Mouse (Mus musculus): ENCODE measurements around the gene Igf1r.

Igf1r gene

GRCm38 (mm10) chr7:68009635-68010034 is 57.0 kb downstream of the Igf1r start:
- no peak for DNase-seq (ENCODE audit: low spot score in 2 of 2)

GRCm38 (mm10) chr7:68010168-68010567 is 57.5 kb downstream of the Igf1r start:
- no peak for DNase-seq (ENCODE audit: low spot score in 2 of 2)

DNA sequence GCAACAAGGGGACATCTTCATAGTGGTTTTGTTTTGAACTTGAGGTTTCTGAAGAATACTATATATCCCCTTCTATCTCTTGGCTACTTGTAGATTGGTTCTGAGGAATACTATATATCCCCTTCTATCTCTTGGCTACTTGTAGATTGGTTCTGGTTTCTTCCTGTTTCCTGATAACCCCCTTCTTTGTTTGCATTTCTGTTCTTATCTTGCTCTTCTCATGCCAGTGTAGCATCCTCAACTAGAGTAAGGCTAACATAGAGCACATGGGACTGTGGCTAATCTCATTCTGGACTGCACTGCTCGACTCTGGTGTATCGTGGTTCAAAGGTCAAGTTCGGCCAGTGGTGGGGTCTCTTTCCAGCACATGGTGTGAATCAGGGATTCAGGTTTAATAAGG is 58.2 kb downstream of the Igf1r start:
- no peak for DNase-seq (ENCODE audit: low spot score in 2 of 2)

GRCm38 (mm10) chr7:68011385-68012122 is 58.9 kb downstream of the Igf1r start:
- no peak for DNase-seq (ENCODE audit: low spot score in 2 of 2)

DNA sequence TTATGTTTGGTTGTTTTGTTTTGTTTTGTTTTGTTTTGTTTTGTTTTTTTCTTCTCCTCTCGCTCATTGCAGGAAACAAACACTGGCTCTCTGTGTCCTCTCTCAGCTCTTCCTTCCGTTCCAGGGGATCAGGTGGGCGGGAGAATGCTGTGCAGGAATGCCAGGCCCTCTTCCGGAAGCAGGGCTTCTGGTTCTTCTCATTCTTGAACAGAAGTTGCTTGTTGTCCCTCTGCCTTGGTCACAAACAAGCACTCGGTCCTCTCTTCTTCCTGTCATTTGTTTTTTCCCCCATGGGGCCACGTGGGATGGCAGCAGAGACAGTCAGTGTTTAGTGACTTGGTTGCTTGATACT is 59.5 kb downstream of the Igf1r start:
- DNase-seq (ENCODE audit: low spot score in 2 of 2) = no peak

GRCm38 (mm10) chr7:68014495-68014894 is 61.9 kb downstream of the Igf1r start:
- no peak for DNase-seq (ENCODE audit: low spot score in 2 of 2)

DNA sequence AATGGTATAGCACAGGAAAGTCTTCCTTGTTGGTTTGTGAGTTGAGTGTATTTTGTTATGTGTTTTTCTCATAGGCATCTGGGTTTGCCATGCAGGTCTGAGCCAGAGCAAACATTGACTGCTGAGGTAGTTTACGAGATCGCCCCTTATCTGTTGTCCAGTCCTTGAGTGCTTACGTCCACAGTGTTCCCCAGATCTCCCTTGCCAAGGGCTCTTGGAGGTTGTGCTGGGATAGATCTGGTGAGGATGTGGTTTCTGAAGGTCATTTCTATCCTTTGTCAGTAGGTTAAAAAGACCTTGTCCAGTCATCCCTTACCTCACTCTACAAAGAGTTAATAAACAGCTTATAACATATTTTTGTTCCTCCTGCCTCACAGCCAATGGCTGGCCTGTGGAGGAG is 62.8 kb downstream of the Igf1r start:
- DNase-seq (ENCODE audit: low spot score in 2 of 2) = no peak

DNA sequence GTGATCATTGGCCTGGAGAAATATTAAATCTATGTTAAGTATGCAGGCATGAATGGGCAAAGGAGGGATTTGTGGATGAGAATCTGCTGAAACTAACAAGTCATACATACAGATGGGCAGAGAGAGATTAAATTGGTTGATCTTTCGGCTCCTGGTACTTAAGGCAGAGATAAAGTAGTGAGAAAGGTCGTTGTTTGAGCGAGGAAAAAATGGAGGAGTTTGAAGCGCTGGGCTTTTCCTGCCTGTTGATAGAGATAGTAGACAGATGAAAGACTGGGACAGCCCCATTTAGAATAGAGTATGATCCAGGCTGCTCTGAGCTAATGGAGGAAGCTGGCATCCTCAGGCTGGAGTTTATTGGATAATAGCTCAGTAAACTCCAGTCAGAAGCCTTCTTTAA is 65.4 kb downstream of the Igf1r start:
- DNase-seq (ENCODE audit: low spot score in 2 of 2) = no peak

DNA sequence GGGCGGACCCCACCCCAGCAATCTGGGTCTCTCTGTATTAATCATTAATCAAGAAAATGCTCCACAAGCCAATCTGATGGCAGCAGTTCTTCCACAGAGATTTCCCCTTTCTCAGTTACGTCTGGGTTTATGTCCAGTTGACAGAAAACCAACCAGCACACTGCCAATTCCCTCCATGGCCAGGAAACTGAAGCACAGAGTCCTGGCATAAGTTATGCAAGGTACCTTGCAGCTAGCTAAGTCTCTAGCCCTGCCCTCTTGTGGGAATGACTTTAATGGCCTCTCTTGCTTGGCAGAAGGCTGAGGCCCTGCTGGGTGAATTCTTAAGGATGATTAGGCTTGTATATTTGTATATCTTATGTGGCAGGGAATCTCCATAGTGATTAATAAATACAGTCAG is 67.9 kb downstream of the Igf1r start:
- DNase-seq (ENCODE audit: low spot score in 2 of 2) = no peak

DNA sequence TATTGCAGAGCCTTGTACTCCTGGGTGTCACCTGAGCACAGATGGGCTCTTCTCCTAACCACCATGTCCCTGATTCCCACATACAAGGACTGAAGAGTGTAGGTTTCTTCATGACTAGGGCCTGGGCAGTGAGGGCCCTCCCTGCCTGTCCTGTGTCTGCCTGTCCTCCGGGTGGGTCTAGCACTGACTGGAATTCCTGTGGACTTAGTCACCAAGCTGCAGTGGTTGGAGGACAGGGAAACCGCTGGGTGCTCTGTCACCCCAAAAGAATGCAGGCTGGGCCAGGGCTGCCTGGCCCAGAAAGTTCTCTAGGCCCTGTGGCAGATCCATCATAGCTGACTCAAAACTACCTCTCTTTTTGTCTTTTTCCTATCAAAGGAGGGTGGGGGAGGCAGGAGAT is 69.1 kb downstream of the Igf1r start:
- DNase-seq (ENCODE audit: low spot score in 2 of 2) = no peak

GRCm38 (mm10) chr7:68022188-68022587 is 69.6 kb downstream of the Igf1r start:
- DNase-seq (ENCODE audit: low spot score in 2 of 2) = no peak

GRCm38 (mm10) chr7:68023882-68024281 is 71.3 kb downstream of the Igf1r start:
- no peak for DNase-seq (ENCODE audit: low spot score in 2 of 2)

DNA sequence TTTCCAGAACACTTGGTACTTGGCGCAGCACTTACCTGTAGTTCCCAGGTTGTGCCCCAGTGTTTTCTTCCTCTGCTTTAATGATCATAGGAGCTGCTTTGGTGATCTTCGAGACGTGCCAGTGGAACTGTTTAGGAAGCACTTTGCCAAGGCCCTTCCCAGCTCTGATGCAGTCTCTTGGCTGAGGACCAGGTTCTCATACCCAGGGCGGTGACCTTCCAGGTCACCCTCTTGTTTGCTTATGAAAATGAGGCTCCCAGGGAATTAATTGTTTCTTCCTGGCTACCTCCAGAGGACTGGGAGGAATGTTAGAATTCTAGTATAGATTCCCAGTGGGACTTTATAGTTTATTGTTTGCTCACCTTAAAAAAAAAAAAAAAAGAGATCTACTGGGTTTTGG is 72.0 kb downstream of the Igf1r start:
- no peak for DNase-seq (ENCODE audit: low spot score in 2 of 2)

DNA sequence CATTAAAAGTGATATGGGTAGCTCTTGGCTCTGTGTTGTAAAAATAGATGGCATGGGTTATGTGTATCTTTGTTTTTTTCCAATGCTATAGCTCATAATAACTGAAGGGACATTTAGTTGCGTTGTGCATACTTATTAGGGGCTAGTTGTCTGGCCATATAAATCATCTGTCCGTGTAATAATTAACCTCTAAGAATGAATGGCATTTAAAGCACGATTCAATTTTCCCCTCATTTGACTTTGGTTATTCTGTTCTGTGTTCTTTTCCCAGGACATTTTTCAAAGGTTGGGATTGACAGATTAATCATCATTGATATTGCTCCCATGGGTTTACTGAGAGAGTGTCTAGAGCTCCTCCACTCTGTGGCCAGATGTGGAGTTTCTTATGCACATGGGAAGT is 72.8 kb downstream of the Igf1r start:
- no peak for DNase-seq (ENCODE audit: low spot score in 2 of 2)

- no peak for DNase-seq (ENCODE audit: low spot score in 2 of 2)
Observed at GRCm38 (mm10) chr7:68026076-68026475, 73.4 kb downstream of the Igf1r start.

GRCm38 (mm10) chr7:68028167-68028566 is 75.5 kb downstream of the Igf1r start:
- no peak for DNase-seq (ENCODE audit: low spot score in 2 of 2)

- DNase-seq (ENCODE audit: low spot score in 2 of 2) = no peak
Observed at GRCm38 (mm10) chr7:68030846-68031245, 78.2 kb downstream of the Igf1r start.

DNA sequence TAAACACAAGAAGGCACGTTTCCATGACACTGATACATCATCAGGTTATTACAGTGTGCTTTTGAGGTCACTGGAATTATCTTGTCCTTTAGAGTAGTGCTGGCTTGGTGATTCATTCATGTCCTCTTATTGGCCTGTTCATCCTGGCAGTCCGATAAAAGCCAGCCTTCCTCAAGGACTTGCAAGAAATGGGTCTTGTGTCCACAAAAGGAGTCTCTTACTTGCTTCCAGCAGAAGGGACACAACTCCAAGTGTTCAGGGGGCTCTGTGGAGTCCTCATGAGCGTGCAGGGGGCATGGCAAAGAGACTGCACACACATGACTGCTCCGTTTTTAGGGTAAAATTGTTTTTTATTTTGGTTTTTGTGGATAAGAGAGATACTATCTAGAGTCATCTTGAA is 83.9 kb downstream of the Igf1r start:
- DNase-seq (ENCODE audit: low spot score in 2 of 2) = no peak

DNA sequence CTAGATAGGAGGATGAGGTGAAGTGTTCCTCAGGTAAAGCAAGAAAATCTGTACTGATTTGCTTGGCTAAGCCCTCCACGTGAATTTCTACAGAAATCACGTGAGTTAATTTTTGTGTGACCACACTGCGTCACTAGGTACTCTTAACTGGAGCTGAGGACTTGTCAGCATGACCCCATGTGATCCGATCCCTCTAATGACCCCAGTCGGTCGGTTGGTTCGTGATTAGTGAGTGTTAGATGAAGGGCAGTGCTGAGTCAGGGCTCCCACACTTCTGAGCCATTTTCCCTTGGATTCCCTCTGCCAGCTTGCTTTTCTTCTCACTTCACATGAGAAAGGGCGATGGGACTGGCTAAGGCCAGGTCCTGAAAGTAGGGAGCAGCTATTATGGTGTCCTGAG is 86.2 kb downstream of the Igf1r start:
- DNase-seq (ENCODE audit: low spot score in 2 of 2) = no peak

DNA sequence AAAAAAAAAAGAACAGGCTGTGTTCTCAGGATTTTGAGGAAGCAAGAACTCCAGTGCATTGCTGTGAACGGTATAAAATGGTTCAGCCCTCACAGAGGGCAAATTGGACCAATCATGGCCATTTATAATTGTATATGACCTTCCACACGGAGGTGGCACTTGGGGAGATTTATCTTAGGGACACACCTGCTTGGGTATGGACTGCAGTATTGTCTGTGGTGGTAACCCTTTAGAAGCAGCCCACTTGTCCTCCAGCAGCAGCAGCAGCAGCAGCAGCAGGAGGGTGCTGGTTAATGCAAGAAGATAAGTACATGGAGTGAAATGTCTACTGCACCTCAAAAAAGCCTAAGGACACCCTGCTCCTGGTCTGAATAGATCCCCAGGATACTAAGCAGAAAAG is 86.9 kb downstream of the Igf1r start:
- no peak for DNase-seq (ENCODE audit: low spot score in 2 of 2)

DNA sequence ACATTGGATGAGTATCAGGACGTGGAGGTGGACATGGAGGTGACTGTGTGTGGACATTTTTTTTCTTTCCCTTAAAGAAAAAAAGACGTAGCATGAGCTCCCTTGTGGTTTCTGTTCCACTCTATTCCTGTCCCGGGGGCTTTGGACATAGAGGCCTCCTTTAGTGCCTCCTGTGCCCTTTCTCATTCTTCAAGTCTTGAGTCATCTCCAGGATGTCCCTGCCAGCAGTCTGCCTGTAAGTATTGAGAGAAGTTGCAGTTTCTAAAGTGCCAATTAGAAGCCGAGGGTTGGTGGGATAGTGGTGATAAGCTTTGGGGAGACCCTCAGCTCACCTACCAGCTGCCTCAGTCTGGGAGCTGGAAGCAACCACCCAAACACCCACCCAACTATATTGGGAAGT is 92.0 kb downstream of the Igf1r start:
- DNase-seq (ENCODE audit: low spot score in 2 of 2) = no peak

- no peak for DNase-seq (ENCODE audit: low spot score in 2 of 2)
Observed at GRCm38 (mm10) chr7:68047152-68047551, 94.5 kb downstream of the Igf1r start.

GRCm38 (mm10) chr7:68048532-68048931 is 95.9 kb downstream of the Igf1r start:
- DNase-seq (ENCODE audit: low spot score in 2 of 2) = no peak

GRCm38 (mm10) chr7:68049048-68049447 is 96.4 kb downstream of the Igf1r start:
- DNase-seq (ENCODE audit: low spot score in 2 of 2) = no peak
